Mouse (Mus musculus) heart, adult 2 months (tissue): Measurements from ENCODE around the gene Map2k6.

Source experiments
- CTCF ChIP-seq: fragments of 200-600 bp; IDR thresholded peaks from 2 replicates; pipeline ENCODE4 v1.8.1; 2022; ENCODE audit warnings: antibody characterized with exemption, mild to moderate bottlenecking, moderate library complexity
- EP300 ChIP-seq: fragments of 200-500 bp; IDR thresholded peaks from 2 replicates; pipeline ENCODE4 v1.6.1; 2011; ENCODE audit warnings: low read depth, low read length, control low read depth; ENCODE audit not compliant: insufficient read depth
- POLR2A ChIP-seq: fragments of 200-500 bp; IDR thresholded peaks from 2 replicates; pipeline ENCODE4 v1.6.1; 2011; ENCODE audit warnings: mild to moderate bottlenecking, low read depth, low read length, control low read depth; ENCODE audit not compliant: insufficient read depth

GRCm38 (mm10) chr11:110369312-110370019 lies 29.5 kb upstream of the Map2k6 start:
- TF ChIP-seq POLR2A (no peak), CTCF (no peak), EP300 (no peak)
